Mouse (Mus musculus) intestine, embryonic 15.5 days (tissue): Measurements from ENCODE around the gene Serpina1d. TPM values are rescaled to one million over a fixed set of nuclear protein-coding genes. Genes with fewer than 3 reads are reported as not detected.
"Not testable (repeated sequence)": the region's sequence is repeated elsewhere in the genome, so short reads cannot be mapped to it uniquely, and the experiment has no call there.

ENCODE experiments used
- ATAC-seq: fragments of 200-750 bp; cut with Nextera tagmentation; 2 replicates; pipeline ENCODE4 v1.8.0; 2017; ENCODE audit warnings: moderate TSS enrichment, moderate library complexity
- H3K27ac ChIP-seq: fragments of 300-500 bp; sonication (generic); 2 replicates; pipeline ENCODE4 v1.5.1; 2015; ENCODE audit warnings: mild to moderate bottlenecking, inconsistent platforms
- H3K27me3 ChIP-seq: fragments of 300-500 bp; sonication (generic); replicated peaks from 2 replicates; pipeline ENCODE4 v1.6.1; 2015; ENCODE audit warnings: inconsistent platforms
- H3K36me3 ChIP-seq: fragments of 300-500 bp; sonication (generic); 2 replicates; pipeline ENCODE4 v1.6.1; 2015; ENCODE audit warnings: inconsistent platforms
- H3K4me1 ChIP-seq: fragments of 300-500 bp; sonication (generic); replicated peaks from 2 replicates; pipeline ENCODE4 v1.6.1; 2015; ENCODE audit warnings: inconsistent platforms
- H3K4me2 ChIP-seq: fragments of 300-500 bp; sonication (generic); replicated peaks from 2 replicates; pipeline ENCODE4 v1.6.1; 2015; ENCODE audit warnings: mild to moderate bottlenecking, inconsistent platforms
- H3K4me3 ChIP-seq: fragments of 300-500 bp; sonication (generic); replicated peaks from 2 replicates; pipeline ENCODE4 v1.5.1; 2015; ENCODE audit warnings: inconsistent platforms
- H3K9ac ChIP-seq: fragments of 300-500 bp; sonication (generic); 2 replicates; pipeline ENCODE4 v1.6.1; 2015; ENCODE audit warnings: inconsistent platforms
- H3K9me3 ChIP-seq: fragments of 300-500 bp; sonication (generic); 2 replicates; pipeline ENCODE4 v1.6.1; 2016; ENCODE audit warnings: inconsistent platforms
- WGBS: fragments of 180-500 bp; shearing (Covaris S2); methylation state at CpG from one replicate; pipeline ENCODE4 v1.1.7; 2015; 5-methylcytosine and 5-hydroxymethylcytosine counted together
- polyA plus RNA-seq: library from polyadenylated mRNA; unstranded; fragments of >200 nt; fragmentation: Nextera tagmentation; extraction: Ambion mirVana; gene quantifications from 2 replicates; pipeline ENCODE4 v1.2.1, GENCODE M21; 2015

Serpina1d gene
- polyA plus RNA-seq: 10.1 and 12.4 TPM in 2 replicates

DNA sequence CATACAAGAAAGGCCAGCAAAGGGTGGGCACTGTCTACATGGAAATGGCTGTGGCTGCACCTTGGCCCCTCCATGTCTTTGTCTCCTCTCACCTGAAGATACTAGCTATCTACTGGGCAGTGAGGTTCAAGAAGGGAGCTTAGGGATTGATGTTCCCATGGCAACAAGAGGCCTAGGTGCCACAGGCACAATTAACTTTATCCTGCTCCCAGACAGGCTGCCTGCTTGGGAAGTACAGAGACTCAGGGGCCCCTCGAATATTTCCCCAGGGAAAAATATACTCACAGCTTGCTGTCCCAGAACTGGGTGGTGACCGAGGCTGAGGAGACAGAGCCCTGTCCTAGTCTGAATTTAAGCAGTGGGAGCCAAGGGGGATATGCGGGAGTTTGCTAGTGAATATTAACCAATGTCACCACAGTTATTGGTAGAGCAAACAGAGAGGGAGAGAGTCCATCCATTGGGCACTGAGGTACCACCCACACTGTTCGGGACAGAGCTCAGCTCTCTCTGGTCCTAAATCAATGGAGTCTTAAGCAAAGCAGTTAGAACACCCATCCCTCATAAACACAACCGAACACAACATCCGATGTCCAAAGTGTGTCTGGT is at the start of gene Serpina1d:
Serpina1d (minus strand) TSS at position 347 of the 606 bp plus-strand sequence.
- not testable (repeated sequence) for H3K4me3 ChIP-seq, H3K9me3 ChIP-seq, H3K4me1 ChIP-seq, H3K36me3 ChIP-seq, H3K27ac ChIP-seq, H3K9ac ChIP-seq, H3K4me2 ChIP-seq, H3K27me3 ChIP-seq
- ATAC-seq: peak; percentile 55; the same call in 1 of the 2 replicates
- WGBS: 62% methylated on average over 6 of the region's 6 CpGs

DNA sequence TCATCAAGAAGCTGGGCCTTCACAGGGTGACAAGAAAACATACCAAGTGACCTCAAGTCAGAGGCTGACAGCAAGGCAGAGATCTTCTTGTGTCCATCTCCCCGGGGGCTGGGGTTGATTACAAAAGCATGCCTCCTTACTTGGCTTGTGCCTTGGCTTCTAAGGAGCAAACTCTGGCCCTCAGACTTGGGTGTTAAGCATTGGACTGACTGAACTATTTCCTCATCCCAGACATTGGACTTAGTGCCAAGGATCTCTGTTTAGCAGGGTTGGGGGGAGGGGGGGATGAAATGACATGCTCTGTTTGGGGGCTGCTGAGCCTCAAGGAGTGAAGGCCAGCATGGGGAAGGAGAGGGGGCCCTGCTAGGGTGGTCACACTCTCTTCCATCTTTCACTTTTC is 2.8 kb downstream of the Serpina1d start:
- H3K4me3 ChIP-seq, ATAC-seq, H3K27ac ChIP-seq, H3K9me3 ChIP-seq, H3K4me2 ChIP-seq, H3K9ac ChIP-seq, H3K36me3 ChIP-seq, H3K4me1 ChIP-seq, H3K27me3 ChIP-seq: not testable (repeated sequence)
- WGBS: 80% methylated on average over 1 of the region's 1 CpGs

- H3K27me3 ChIP-seq, ATAC-seq, H3K4me3 ChIP-seq, H3K9me3 ChIP-seq, H3K4me2 ChIP-seq, H3K27ac ChIP-seq, H3K9ac ChIP-seq, H3K36me3 ChIP-seq, H3K4me1 ChIP-seq: not testable (repeated sequence)
- 81% methylated on average over 3 of the region's 3 CpGs for WGBS
Measured at GRCm38 (mm10) chr12:103763083-103763482, 10.3 kb downstream of the Serpina1d start.

DNA sequence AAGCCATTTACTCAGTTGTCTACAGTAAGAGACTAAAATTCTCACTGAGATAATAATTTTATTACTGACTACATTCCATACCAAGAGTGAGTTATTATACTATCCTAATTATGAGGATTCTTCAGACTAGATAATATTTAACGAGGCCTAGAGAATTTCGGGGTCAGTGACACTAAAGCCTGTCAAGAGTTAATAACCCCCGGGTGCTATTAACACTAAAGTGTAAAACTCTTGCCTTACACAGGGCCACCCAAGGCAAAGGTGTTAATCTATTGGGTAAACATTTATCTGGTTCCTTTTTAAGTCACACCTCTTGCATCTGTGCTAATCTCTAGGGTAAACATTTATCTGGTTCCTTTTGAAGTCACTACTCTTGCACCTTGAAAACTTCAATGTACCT is 13.1 kb downstream of the Serpina1d start:
- not testable (repeated sequence) for H3K36me3 ChIP-seq, H3K9ac ChIP-seq, H3K4me3 ChIP-seq, H3K27me3 ChIP-seq, H3K4me2 ChIP-seq, H3K9me3 ChIP-seq, H3K4me1 ChIP-seq, H3K27ac ChIP-seq, ATAC-seq
- 88% methylated on average over 3 of the region's 3 CpGs for WGBS

DNA sequence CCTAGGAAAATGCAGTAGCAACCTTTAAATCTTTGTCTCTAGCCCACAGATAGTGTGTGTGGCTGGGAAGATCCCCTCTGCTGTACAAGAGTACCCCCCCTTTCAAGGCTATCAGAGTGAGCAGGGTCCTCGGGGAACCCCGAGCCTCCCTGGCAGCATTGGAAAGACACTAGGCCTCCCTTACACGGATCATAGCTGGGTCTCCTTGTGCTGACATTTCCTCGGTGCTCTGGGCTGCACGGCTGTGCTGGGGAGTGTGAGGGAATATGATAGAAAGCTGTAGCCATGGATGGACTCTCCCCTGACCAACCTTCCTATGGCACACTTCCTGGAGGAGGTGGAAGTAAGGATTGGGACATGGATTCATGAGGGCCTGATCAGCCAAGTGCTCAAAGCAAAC is 27.4 kb downstream of the Serpina1d start:
- WGBS: 91% methylated on average over 5 of the region's 5 CpGs

DNA sequence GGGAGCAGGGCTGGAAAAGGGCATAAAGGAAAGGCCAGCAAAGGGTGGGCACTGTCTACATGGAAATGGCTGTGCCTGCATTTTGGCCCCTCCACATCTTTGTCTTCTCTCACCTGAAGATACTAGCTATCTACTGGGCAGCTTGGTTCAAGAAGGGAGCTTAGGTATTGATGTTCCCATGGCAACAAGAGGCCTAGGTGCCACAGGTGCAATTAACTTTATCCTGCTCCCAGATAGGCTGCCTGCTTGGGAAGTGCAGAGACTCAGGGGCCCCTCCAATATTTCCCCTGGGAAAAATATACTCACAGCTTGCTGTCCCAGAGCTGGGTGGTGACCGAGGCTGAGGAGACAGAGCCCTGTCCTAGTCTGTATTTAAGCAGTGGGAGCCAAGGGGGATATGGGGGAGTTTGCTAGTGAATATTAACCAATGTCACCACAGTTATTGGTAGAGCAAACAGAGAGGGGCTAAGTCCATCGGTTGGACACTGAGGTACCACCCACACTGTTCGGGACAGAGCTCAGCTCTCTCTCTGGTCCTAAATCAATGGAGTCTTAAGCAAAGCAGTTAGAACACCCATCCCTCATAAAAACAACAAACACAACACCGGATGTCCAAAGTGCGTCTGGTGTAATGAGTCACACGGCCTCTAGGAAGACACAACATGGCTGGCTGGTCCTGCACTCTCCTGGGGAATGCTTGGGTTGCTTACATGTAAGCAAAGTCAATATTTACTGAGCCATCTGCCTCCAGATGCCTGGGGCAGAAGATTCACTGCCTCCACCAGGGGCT is 35.4 kb downstream of the Serpina1d start:
- H3K4me3 ChIP-seq, H3K27me3 ChIP-seq, H3K9me3 ChIP-seq, H3K36me3 ChIP-seq, H3K4me1 ChIP-seq, H3K9ac ChIP-seq: not testable (repeated sequence)
- peak; percentile 89 for ATAC-seq
- H3K4me2 ChIP-seq: peak overlapping the region; percentile 24; the same call in 1 of the 2 replicates
- 56% methylated on average over 6 of the region's 6 CpGs for WGBS
- H3K27ac ChIP-seq: 0 out of 2 replicates have a peak overlapping the region, but pooled peaks have one; percentile 0

More for the DNA sequence above, 27.4 kb downstream of the Serpina1d start:
- not testable (repeated sequence) for H3K4me2 ChIP-seq, H3K9ac ChIP-seq, H3K9me3 ChIP-seq, H3K27me3 ChIP-seq, H3K27ac ChIP-seq, H3K4me3 ChIP-seq, H3K36me3 ChIP-seq, H3K4me1 ChIP-seq, ATAC-seq

- not testable (repeated sequence) for H3K9me3 ChIP-seq, H3K9ac ChIP-seq, H3K4me1 ChIP-seq, H3K36me3 ChIP-seq, ATAC-seq, H3K27ac ChIP-seq, H3K27me3 ChIP-seq, H3K4me2 ChIP-seq, H3K4me3 ChIP-seq
- 74% methylated on average over 4 of the region's 4 CpGs for WGBS
Measured at GRCm38 (mm10) chr12:103735566-103735965, 37.8 kb downstream of the Serpina1d start.

- not testable (repeated sequence) for H3K27ac ChIP-seq, ATAC-seq, H3K9ac ChIP-seq, H3K4me1 ChIP-seq, H3K4me2 ChIP-seq, H3K4me3 ChIP-seq, H3K27me3 ChIP-seq, H3K9me3 ChIP-seq, H3K36me3 ChIP-seq
- WGBS: 82% methylated on average over 4 of the region's 4 CpGs
Measured at GRCm38 (mm10) chr12:103735101-103735500, 38.3 kb downstream of the Serpina1d start.

Other genes starting within 250 kb of the Serpina1d start
- gene Ppp4r4, start 241.3 kb downstream of the Serpina1d start, polyA plus RNA-seq: 1.2 and 1.3 TPM in 2 replicates
- 1.8 and 2.3 TPM in 2 replicates for gene Serpina10, start 142.1 kb downstream of the Serpina1d start, polyA plus RNA-seq
- gene Serpina6, start 116.4 kb downstream of the Serpina1d start, polyA plus RNA-seq: 96.8 and 146 TPM in 2 replicates
- 0.30 and 0.56 TPM in 2 replicates for gene Serpina16, start 97.5 kb downstream of the Serpina1d start, polyA plus RNA-seq
- not detected in 2 replicates for gene Serpina1f, start 78.1 kb downstream of the Serpina1d start, polyA plus RNA-seq
- 59.9 and 63.5 TPM in 2 replicates for gene Serpina1b, start 56.8 kb upstream of the Serpina1d start, polyA plus RNA-seq
- 31.2 and 33.0 TPM in 2 replicates for gene Serpina1a, start 90.0 kb upstream of the Serpina1d start, polyA plus RNA-seq
- 30.0 and 31.8 TPM in 2 replicates for gene Serpina1c, start 131.3 kb upstream of the Serpina1d start, polyA plus RNA-seq
- gene Serpina1e, start 185.4 kb upstream of the Serpina1d start, polyA plus RNA-seq: 25.6 and 27.7 TPM in 2 replicates
- 0.10 TPM in 1 of 2 replicates, not detected in the other for gene Serpina11, start 216.4 kb upstream of the Serpina1d start, polyA plus RNA-seq
- not detected in 2 replicates for gene Serpina9, start 240.2 kb upstream of the Serpina1d start, polyA plus RNA-seq